Mouse (Mus musculus) midbrain, embryonic 12.5 days (tissue): ENCODE measurements at regions not wholly inside any gene's neighbourhood (a gene's known extent, or its start where the extent isn't known, plus 50 kb on each side); places are given as distances from the start of the nearest gene placed in this dataset.

Experiments used
- ATAC-seq: fragments of 200-750 bp; cut with Nextera tagmentation; 2 replicates; pipeline ENCODE4 v1.8.0; 2017; ENCODE audit warnings: low read depth, moderate TSS enrichment, moderate library complexity; ENCODE audit not compliant: low FRiP score
- H3K27ac ChIP-seq: fragments of 300-500 bp; sonication (generic); replicated peaks from 2 replicates; pipeline ENCODE4 v1.5.1; 2016; ENCODE audit warnings: mild to moderate bottlenecking
- H3K27me3 ChIP-seq: fragments of 300-500 bp; sonication (generic); 2 replicates; pipeline ENCODE4 v1.6.1; 2016; ENCODE audit warnings: mild to moderate bottlenecking
- H3K36me3 ChIP-seq: fragments of 300-500 bp; sonication (generic); 2 replicates; pipeline ENCODE4 v1.6.1; 2016
- H3K4me1 ChIP-seq: fragments of 300-500 bp; sonication (generic); 2 replicates; pipeline ENCODE4 v1.6.1; 2016
- H3K4me2 ChIP-seq: fragments of 300-500 bp; sonication (generic); replicated peaks from 2 replicates; pipeline ENCODE4 v1.6.1; 2016; ENCODE audit warnings: mild to moderate bottlenecking, moderate library complexity
- H3K4me3 ChIP-seq: fragments of 300-500 bp; sonication (generic); 2 replicates; pipeline ENCODE4 v1.5.1; 2016; ENCODE audit warnings: mild to moderate bottlenecking
- H3K9ac ChIP-seq: fragments of 300-500 bp; sonication (generic); replicated peaks from 2 replicates; pipeline ENCODE4 v1.6.1; 2016; ENCODE audit warnings: mild to moderate bottlenecking, moderate library complexity
- H3K9me3 ChIP-seq: fragments of 300-500 bp; sonication (generic); 2 replicates; pipeline ENCODE4 v1.6.1; 2016; ENCODE audit warnings: mild to moderate bottlenecking
- WGBS: fragments of 180-500 bp; shearing (Covaris S2); methylation state at CpG from one replicate; pipeline ENCODE4 v1.1.7; 2016; 5-methylcytosine and 5-hydroxymethylcytosine counted together

DNA sequence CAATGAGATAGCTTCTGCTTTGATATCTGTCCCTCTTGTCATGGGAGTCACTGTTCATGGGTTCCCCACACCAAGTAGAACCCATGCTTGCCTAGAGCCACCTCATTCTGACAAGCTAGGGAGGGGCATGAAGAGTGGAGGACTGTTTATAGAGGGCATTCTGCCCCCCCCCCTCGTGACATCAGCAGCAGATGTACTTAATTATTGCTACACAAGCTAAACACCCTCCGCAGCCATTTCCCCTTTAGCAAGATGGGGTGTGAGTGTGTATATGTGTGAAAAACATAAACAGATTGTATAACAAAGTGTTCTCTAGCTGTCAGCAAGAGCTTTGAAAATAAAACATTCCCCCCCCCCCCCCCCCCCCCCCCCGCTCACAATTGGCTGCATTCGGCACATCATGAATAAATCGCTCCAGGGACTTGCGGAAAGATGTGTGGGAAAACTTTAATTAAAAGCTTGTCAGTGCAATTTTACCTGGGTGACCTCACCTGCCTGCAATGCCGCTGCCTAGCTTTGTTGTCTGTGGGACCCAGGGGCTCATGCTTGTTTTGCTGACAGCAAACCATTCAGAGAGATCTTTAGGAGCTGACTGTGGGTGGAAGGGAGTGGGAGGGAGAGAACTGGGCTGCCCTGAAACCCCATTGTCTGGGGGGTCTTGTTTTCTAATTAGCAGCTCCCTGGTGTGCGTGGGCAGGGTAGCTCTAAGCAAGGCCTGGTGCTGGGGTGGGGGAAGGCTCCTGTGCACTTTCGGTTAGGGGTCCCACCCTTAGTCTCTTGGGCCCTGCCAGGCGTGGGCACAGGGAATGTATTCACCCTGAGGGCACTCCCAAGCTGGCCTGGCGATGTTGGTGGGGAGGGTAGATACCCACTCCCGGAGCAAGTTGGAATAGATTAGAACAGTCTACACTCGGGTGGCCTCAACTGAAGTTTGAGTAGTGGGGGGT is 63.4 kb downstream of the Irx2 start:
- peaks cover 4% of the 10 kb centered on the region; the same call in 1 of the 2 replicates for H3K4me1 ChIP-seq
- no peaks in the 10 kb centered on the region for H3K36me3 ChIP-seq
- H3K4me2 ChIP-seq: no peak overlapping the region
- H3K27me3 ChIP-seq: no peaks in the 10 kb centered on the region
- ATAC-seq: no peak
- H3K9me3 ChIP-seq: no peaks in the 10 kb centered on the region
- H3K4me3 ChIP-seq: no peak overlapping the region
- H3K9ac ChIP-seq: no peak overlapping the region
- no peak overlapping the region for H3K27ac ChIP-seq
- 52% methylated on average over 11 of the region's 13 CpGs for WGBS

GRCm38 (mm10) chr13:72707469-72707868 is 78.8 kb downstream of the Irx2 start:
- ATAC-seq: no peak
- Histone ChIP-seq H3K27ac (no peak overlapping the region), H3K4me2 (no peak overlapping the region), H3K36me3 (no peaks in the 10 kb centered on the region), H3K4me1 (no peaks in the 10 kb centered on the region), H3K9me3 (no peaks in the 10 kb centered on the region), H3K9ac (no peak overlapping the region), H3K4me3 (no peak overlapping the region), H3K27me3 (0 out of 2 replicates have a peak, but pooled peaks cover 3% of the 10 kb centered on the region)
- WGBS: 80% methylated on average over 3 of the region's 3 CpGs

DNA sequence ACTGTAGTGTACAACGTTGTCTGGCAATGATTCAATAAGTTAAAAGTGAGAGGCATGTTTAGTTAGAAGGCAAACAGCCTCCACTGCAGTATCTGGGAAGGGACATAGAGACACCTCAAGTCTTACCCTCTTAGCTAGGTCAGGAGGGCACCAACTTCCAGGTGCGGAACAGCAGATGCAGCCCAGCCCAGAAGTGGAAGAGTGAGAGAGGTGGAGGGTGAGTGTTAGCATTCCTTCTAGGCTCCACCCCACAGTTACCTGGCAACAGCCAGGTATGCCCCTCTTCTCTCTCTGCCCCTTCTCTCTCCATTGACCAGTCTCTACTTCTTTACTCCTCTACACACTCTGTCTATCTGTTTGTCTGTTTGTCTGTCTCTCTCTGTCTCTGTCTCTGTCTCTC is 80.1 kb downstream of the Irx2 start:
- no peaks in the 10 kb centered on the region for H3K4me1 ChIP-seq
- 85% methylated on average over 2 of the region's 2 CpGs for WGBS
- ATAC-seq: no peak

GRCm38 (mm10) chr13:72710051-72710450 is 81.4 kb downstream of the Irx2 start:
- Histone ChIP-seq H3K4me1 (no peaks in the 10 kb centered on the region), H3K27me3 (0 out of 2 replicates have a peak, but pooled peaks cover 12% of the 10 kb centered on the region), H3K4me3 (no peak overlapping the region), H3K9ac (no peak overlapping the region), H3K4me2 (no peak overlapping the region), H3K27ac (no peak overlapping the region), H3K36me3 (no peaks in the 10 kb centered on the region), H3K9me3 (no peaks in the 10 kb centered on the region)
- ATAC-seq: no peak
- 81% methylated on average over 5 of the region's 5 CpGs for WGBS

More for the DNA sequence above, 80.1 kb downstream of the Irx2 start:
- no peak overlapping the region for H3K27ac ChIP-seq
- no peak overlapping the region for H3K4me3 ChIP-seq
- no peak overlapping the region for H3K9ac ChIP-seq
- no peaks in the 10 kb centered on the region for H3K36me3 ChIP-seq
- H3K4me2 ChIP-seq: no peak overlapping the region
- H3K27me3 ChIP-seq: 0 out of 2 replicates have a peak, but pooled peaks cover 7% of the 10 kb centered on the region
- H3K9me3 ChIP-seq: no peaks in the 10 kb centered on the region

GRCm38 (mm10) chr13:72711136-72711535 is 82.5 kb downstream of the Irx2 start:
- Histone ChIP-seq H3K36me3 (no peaks in the 10 kb centered on the region), H3K9me3 (no peaks in the 10 kb centered on the region), H3K9ac (no peak overlapping the region), H3K4me2 (no peak overlapping the region), H3K27ac (no peak overlapping the region), H3K4me3 (no peak overlapping the region), H3K27me3 (0 out of 2 replicates have a peak, but pooled peaks cover 17% of the 10 kb centered on the region), H3K4me1 (no peaks in the 10 kb centered on the region)
- WGBS: 78% methylated on average over 8 of the region's 8 CpGs
- ATAC-seq: no peak

- no peaks in the 10 kb centered on the region for H3K36me3 ChIP-seq
- H3K9me3 ChIP-seq: no peaks in the 10 kb centered on the region
- H3K4me3 ChIP-seq: no peak overlapping the region
- 81% methylated on average over 4 of the region's 4 CpGs for WGBS
- no peak overlapping the region for H3K9ac ChIP-seq
- H3K4me1 ChIP-seq: no peaks in the 10 kb centered on the region
- no peak overlapping the region for H3K4me2 ChIP-seq
- ATAC-seq: no peak
- 0 out of 2 replicates have a peak, but pooled peaks cover 19% of the 10 kb centered on the region for H3K27me3 ChIP-seq
- H3K27ac ChIP-seq: no peak overlapping the region
Observed at GRCm38 (mm10) chr13:72711842-72712330, 83.3 kb downstream of the Irx2 start.

GRCm38 (mm10) chr13:72714793-72715192 is 86.2 kb downstream of the Irx2 start:
- H3K4me2 ChIP-seq: no peak overlapping the region
- no peaks in the 10 kb centered on the region for H3K4me1 ChIP-seq
- H3K4me3 ChIP-seq: no peak overlapping the region
- no peaks in the 10 kb centered on the region for H3K36me3 ChIP-seq
- H3K9ac ChIP-seq: no peak overlapping the region
- H3K9me3 ChIP-seq: no peaks in the 10 kb centered on the region
- no peak for ATAC-seq
- H3K27me3 ChIP-seq: 0 out of 2 replicates have a peak, but pooled peaks cover 19% of the 10 kb centered on the region
- H3K27ac ChIP-seq: no peak overlapping the region
- 77% methylated on average over 7 of the region's 7 CpGs for WGBS

GRCm38 (mm10) chr13:72715959-72716680 is 87.5 kb downstream of the Irx2 start:
- Histone ChIP-seq H3K4me1 (no peaks in the 10 kb centered on the region), H3K4me3 (no peak overlapping the region), H3K27ac (no peak overlapping the region), H3K36me3 (no peaks in the 10 kb centered on the region), H3K27me3 (0 out of 2 replicates have a peak, but pooled peaks cover 19% of the 10 kb centered on the region), H3K9ac (no peak overlapping the region), H3K9me3 (no peaks in the 10 kb centered on the region), H3K4me2 (no peak overlapping the region)
- 72% methylated on average over 6 of the region's 6 CpGs for WGBS
- ATAC-seq: no peak

GRCm38 (mm10) chr13:72727126-72727525 is 98.5 kb downstream of the Irx2 start:
- Histone ChIP-seq H3K9me3 (no peaks in the 10 kb centered on the region), H3K27ac (no peak overlapping the region), H3K27me3 (no peaks in the 10 kb centered on the region), H3K36me3 (no peaks in the 10 kb centered on the region), H3K9ac (no peak overlapping the region), H3K4me2 (no peak overlapping the region), H3K4me1 (no peaks in the 10 kb centered on the region), H3K4me3 (no peak overlapping the region)
- ATAC-seq: no peak
- 74% methylated on average over 9 of the region's 9 CpGs for WGBS

GRCm38 (mm10) chr13:72735916-72736315 is 107.3 kb downstream of the Irx2 start:
- Histone ChIP-seq H3K27me3 (peaks cover 2% of the 10 kb centered on the region; the same call in 1 of the 2 replicates), H3K9ac (no peak overlapping the region), H3K4me3 (no peak overlapping the region), H3K9me3 (no peaks in the 10 kb centered on the region), H3K27ac (no peak overlapping the region), H3K36me3 (no peaks in the 10 kb centered on the region), H3K4me2 (no peak overlapping the region), H3K4me1 (no peaks in the 10 kb centered on the region)
- ATAC-seq: no peak
- WGBS: 82% methylated on average over 8 of the region's 8 CpGs

- ATAC-seq: no peak
- Histone ChIP-seq H3K4me3 (no peak overlapping the region), H3K9ac (no peak overlapping the region), H3K27me3 (peaks cover 2% of the 10 kb centered on the region; the same call in 1 of the 2 replicates), H3K36me3 (no peaks in the 10 kb centered on the region), H3K4me2 (no peak overlapping the region), H3K4me1 (no peaks in the 10 kb centered on the region), H3K9me3 (no peaks in the 10 kb centered on the region), H3K27ac (no peak overlapping the region)
- 85% methylated on average over 8 of the region's 8 CpGs for WGBS
Observed at GRCm38 (mm10) chr13:72736992-72737391, 108.4 kb downstream of the Irx2 start.

- Histone ChIP-seq H3K27me3 (0 out of 2 replicates have a peak, but pooled peaks cover 4% of the 10 kb centered on the region), H3K4me3 (no peak overlapping the region), H3K4me1 (no peaks in the 10 kb centered on the region), H3K9me3 (no peaks in the 10 kb centered on the region), H3K4me2 (no peak overlapping the region), H3K9ac (no peak overlapping the region), H3K36me3 (no peaks in the 10 kb centered on the region), H3K27ac (no peak overlapping the region)
- ATAC-seq: no peak
- 89% methylated on average over 3 of the region's 3 CpGs for WGBS
Observed at GRCm38 (mm10) chr13:72747187-72747586, 118.6 kb downstream of the Irx2 start.
